Mouse (Mus musculus): Measurements from ENCODE around the gene Cacna1e.

Gene Cacna1e

DNA sequence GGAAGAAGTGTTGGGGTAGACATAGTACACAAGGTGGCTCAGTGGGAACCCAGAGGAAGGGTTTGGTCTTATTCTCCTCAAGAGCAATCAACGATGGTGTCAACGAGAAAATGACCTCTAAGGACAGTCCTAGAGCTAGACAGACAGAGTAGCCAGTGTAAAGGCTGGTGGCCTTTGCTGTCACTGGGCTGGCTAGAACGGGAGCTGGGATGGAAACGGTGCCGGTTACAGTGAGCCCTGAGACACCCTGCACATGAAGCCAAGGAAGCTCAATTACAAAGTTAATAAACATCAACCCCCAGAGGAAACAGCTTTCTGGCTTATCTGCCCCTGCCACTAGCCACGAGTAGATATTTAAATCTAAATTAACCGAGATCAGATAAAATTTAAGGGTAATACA lies 168.7 kb downstream of the Cacna1e start:
- no peak for DNase-seq (ENCODE audit: low spot score in 2 of 2)

DNA sequence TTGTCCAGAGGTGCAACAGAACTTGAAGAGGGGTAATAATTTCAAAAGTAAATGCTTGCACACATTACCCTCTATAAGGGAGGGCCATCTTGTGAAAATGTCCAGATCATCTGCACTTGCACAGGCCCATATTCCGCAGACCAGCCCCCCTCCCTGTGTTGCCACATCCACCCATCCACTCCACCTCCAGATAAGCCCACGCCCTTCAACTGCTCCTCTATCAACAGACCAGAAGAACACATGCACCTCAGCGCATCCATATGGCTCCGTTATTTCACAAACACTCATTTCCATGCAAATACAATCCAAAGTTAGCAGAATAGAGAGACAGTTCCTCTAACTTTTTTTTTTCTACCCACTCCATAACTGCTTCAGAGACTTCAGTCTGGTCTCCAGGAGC lies 171.6 kb downstream of the Cacna1e start:
- peak in 1 of 2 experiments; percentile 23 for DNase-seq (ENCODE audit: low spot score in 2 of 2)

DNA sequence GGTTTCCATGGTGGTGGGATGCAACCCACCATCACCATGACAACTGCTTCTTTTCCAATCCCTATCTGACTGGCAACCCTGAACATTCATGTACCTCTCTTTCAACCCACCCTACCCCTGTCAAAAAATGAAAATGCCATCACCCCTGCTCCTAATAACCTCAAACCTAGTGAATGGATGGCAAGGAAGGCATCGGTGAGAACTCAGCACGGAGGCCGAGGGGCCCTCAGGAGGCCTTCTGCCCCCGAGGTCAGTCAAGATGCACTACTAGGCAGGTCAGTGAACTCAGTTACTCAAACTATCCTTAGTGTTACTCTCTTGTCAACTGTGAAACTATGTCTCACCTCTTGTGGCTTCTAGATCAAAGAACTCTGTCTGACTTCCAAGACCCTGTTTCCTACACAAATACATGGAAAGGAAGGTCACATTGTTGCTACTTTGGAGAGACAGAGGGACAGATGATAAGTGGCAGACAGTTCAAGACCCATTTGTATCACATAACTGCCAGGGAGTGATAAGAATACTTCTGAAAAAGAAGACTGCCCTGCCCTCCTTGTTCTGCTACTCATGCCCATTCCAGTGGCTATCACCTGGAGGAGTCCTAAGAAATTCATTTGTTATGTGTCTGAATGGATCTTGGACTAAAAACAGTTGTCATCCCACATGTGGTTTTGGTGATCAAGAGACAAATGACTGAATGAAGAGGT lies 176.6 kb downstream of the Cacna1e start:
- DNase-seq (ENCODE audit: low spot score in 2 of 2), result no peak

DNA sequence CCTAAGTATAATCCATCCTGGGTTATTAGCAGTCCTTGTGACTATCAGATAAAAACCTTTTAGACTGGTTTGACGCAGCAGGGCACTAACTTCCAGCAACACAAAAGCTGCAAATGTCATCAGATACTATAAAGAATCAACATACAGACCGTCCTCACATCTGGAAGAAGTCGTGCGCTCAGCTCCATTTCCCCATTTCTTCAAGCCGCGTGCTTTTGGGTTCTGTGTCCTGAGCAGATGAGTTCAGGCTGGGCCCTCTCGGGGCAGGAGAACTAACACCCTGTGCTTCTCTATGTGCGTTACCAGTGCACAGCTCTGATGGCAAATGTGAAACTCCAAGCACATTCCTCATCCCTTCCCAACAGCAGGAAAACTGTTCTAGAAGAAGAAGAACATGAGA lies 177.3 kb downstream of the Cacna1e start:
- no peak for DNase-seq (ENCODE audit: low spot score in 2 of 2)

DNA sequence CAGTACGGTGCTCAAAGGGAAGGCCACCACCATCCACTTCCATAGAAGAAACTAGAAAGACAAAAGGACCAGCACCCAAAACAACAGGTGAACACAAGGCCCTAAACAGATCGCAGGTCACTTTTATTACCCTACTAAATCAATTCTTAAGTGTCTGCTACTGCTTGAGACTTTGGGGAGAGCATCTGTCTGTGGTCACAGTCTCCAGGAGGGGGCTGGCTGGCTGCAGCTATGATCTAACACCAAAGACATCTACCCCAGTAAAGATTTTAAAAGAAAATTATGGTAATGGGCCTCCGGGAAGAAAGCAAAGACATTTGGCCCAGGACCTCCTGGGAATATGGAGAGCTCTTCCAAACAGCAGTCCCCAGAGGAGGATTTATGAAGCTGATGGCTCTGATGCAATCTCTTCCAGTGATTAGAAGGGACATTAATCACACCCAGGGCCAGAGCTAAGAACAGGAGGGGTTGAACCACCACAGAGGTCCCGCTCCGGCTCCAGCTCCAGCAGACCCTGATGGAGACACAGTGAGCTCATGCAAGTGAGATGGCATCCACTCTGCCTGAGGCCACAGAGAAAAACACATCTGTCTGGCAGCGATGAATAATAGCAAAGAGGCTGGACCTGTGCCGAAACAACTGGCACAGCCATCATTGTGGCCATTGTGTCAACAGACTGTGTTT lies 178.3 kb downstream of the Cacna1e start:
- DNase-seq (ENCODE audit: low spot score in 2 of 2), result no peak

DNA sequence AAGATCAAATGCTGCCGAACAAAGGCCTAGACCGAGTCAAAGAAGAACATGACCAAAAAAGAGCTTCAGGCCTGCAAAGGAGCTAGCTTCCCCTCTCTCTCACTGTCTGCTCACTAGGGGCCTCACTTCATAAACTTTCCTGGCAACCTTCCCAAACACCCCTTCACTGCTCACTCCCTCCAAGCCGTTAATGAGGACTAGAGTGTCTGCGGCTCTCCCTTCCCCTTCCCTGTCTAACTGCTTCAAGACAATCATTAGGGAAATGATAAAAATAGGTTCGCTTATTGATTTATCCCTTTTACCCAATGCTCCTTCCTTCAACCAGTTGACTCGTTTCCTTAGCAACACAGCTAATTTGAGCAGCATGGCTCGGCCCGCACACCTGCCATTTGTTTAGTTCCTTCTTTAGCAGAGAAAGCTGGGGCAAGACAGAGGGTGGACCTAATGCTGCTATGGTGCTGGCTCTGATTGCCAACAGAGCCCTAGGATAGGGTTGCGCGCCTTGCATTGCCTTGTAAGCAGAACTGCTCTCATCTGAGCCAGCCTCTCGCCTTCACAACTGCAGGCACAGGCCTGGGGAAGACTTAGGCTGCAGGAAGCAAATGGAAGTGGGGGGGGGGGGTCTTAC lies 179.6 kb downstream of the Cacna1e start:
- DNase-seq (ENCODE audit: low spot score in 2 of 2), result no peak

DNA sequence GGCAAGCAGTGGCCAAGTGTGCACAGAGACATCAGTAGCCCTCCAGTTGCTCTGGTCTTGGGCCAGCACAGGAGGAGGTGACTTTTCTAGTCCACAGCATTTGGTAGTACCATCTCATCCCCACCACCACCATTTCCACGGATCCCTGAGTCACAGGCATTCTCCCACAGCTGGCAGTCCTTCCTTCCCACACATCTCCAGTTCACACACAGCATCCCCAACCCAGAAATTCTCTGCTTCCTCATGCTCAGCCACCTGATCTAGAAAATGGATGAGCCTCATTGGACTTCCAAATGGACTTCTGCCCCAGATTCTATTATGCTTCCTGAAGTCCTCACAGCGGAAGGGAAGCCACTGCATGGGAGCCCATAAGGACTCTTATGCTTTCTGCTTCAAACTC lies 181.7 kb downstream of the Cacna1e start:
- no peak for DNase-seq (ENCODE audit: low spot score in 2 of 2)

DNA sequence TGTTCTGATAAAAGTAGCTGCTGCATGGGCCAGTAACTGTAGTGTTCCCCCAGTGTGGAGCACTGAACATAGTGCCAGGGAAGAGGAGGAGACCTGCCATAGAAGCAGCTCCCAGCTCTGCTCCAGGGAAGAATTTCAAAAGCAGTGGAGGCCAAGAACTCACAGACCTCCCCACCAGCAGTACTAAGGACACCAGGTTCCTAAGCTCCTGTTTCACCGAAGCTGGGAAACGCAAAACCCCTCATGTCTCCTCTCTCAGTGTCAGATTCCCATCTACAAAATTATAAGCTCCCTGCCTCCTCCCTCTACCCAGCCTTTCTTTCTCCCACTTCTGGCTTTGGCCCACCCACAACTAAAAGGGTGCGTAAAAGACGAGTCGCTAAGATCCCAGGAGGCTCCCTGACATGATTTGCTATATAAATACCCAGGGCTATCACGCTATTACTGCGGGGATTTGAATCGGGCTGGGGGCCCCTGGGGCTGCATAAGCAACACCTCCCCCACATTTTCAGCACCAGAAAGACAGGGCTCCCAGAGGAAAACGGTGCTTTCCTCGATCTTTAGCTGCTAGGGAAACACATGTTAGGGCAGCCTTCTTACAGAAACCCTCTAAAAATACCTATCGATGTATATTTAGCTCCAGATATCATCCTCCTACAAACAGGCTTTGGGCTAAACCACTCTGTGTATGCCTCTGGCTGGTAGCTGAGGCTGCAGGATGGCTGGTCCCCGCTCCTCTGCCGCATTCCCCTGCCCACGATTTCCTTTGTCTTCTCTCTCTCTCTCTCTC lies 195.2 kb downstream of the Cacna1e start:
- no peak for DNase-seq (ENCODE audit: low spot score in 2 of 2)

DNA sequence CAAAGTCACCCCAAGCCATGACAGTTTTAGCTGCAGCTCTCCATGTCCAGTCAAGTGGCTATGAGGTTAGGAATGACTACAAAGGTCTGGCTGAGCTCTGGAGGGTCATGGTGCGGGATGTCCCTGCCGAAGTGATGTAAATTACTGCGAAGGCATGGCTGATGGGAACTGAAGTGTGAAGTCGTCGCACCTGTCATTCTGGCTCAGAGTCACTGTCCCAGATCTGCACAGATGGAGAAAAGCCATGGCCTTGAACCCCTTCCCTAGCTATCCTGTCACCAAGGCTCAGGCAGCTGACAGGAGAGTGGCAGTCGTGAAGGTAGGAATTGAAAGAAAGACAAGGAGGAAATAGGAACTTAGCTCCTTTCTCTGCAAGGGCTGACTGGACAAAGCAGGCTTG lies 197.4 kb downstream of the Cacna1e start:
- no peak for DNase-seq (ENCODE audit: low spot score in 2 of 2)

DNA sequence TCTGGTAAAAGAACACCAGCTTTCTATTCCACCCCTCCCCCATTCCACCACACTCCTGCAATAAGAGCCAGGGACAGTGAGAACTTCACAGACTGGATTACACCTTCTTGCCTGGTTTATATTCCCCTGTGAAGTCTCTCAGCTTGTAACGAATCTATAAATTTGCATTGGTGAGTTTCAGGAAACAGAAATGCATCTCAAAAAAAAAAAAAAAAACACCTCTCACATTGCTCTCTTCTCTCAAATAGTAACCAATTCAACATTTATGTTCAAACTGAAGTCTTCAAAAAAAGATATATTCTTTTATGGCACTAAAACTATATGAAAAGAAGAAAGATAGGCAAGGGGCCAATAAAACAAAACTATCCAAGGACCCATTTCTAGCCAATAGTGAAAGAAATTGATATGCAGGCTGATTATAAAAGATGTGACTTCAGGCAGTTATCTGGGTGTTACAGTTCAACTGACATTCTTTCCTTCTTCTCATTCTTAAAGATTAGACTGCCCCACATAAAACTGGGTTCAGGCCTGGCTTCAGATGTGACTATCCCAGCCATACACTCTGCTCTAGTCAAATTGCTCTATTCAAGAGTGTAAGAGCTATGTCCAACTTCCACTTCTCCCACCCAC lies 200.7 kb downstream of the Cacna1e start:
- DNase-seq (ENCODE audit: low spot score in 2 of 2), result no peak

DNA sequence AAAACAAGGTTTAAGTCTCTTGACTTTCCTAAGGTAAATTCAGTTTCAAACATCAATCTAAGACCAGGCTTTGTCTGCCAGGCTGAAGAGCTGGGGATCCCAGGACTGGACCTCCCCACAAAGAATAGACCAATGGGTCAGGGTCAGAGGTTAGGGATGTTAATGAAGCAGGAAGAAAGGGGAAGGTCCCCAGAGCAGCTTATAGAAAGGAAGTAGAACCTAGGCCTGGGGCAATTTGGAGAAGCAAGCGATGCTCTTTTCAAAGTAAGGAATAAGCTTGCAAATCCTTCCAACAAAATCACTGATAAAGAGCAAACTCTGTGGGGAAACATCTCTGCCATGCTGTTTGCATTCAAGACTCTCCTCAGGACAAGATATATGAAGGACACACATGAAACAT lies 205.3 kb downstream of the Cacna1e start:
- DNase-seq (ENCODE audit: low spot score in 2 of 2), result no peak

DNA sequence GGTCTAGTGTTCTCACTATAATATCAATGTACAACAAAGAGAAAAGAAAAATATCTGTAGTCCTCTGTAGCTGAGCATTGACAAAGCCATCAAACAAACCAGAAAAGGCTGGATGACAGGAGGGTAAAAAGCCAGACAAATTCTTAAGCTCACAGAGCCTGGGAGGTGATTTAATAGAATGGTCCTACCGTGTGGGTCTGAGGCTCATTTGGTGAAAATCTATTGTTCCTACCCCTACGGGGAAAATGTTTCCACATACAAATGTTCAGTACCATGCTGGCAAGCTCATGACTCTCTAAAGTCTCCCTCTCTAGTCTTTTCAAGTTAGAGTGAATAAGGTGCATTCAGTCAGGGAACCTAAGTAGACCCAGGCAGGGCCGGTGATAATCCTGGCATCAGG lies 206.2 kb downstream of the Cacna1e start:
- no peak for DNase-seq (ENCODE audit: low spot score in 2 of 2)

DNA sequence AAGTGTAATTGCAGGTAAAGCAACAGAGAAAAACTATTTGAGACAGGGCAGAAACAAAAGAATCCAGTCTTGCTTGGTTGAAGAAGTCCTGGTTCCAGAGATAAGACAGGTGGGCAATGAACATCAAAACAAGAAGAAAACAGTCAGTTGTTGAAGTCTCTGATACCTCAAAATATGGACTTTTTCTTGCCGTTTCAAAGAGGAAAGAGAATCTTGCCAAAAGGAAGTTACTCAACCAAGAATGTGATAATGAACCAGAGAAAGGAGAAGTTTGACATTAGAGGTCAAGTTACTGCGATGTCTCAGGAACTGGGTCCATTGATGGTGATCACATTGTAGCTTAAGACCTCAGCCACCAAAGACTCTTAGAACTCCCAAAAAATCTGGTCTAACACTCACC lies 206.6 kb downstream of the Cacna1e start:
- DNase-seq (ENCODE audit: low spot score in 2 of 2), result no peak

DNA sequence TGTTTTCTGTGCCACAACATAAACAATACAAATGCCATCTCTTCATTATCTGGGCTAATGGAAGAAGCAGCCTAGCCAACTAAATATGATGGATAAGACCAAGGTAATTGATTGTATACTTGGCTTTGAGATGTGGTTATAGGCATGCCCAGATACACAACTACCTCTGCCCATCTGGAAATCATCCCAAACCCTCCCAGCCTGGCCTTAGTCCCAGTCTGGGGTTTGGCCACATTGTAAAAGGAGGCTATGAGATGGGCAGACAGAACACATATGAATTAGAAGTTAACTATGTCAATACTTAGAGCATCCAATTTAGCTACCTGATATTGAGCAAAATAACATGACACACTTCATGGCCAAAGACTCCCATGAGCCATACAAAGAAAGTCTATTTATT lies 220.6 kb downstream of the Cacna1e start:
- no peak for DNase-seq (ENCODE audit: low spot score in 2 of 2)

DNA sequence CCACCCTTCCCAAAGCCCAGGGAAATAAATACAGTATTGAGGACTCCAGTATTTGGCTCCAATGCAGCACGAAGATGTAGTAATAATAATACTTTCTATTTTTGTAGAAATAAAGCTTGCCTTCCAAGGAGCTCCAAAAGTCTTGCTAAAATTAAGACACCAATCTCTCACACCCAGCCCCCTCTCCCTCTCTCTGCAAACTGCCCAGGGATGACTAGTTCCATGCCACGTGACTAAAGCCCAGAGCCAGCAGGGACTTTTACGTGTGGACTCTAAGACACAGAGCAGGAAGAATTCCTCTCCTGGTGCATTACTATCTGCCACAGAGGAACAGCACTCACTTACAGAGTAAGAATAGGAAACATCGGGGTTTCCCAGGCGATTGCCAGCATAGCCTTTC lies 222.3 kb downstream of the Cacna1e start:
- no peak for DNase-seq (ENCODE audit: low spot score in 2 of 2)

DNA sequence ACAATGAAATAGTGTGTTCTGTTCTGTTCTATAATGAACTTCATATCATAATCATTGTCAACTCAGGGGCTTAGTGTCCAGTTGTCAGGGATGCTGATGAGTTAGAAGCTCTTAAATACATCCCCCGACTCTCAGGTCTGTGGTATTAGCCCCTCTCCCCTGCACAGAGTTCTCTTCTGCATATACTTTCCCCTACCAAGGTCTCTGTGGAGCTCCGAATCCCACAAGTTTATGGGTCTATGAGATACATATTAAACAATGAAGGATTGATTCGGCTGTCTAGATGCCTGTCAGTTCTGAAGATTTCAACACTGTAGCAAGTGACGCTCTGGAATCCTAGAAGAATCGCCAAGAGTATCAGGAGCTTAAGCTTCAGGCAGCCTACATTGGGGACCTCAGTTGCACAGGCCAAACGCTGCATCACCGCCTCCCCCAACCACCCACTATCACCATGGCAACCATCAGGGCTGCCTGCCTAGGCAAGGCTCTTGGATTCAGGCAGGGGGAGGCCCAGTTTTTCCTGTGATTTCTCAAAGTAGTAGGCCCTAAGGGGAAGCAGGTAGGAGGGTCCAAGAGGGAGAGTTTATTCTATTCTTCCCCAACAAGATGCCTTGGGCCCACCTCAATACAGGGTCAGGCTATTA lies 223.0 kb downstream of the Cacna1e start:
- DNase-seq (ENCODE audit: low spot score in 2 of 2), result no peak

DNA sequence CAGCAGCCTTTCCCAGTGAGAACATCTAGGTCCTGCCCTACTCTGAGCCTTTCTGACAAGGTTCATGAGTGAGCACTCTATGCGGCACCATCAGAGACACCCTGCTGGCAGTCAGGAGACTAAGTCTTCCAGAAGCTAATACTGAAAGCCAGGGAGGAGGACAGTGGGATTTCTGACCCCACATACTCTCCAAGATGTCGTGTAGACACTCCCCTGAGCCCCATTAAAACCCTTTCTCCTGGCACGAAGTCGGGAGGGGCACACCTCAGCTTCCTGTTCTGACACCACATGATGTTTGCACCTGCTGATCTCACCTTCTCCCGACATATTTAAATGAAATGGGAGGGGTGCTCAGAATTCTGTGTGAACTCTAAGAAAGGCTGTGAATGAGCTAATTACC lies 226.9 kb downstream of the Cacna1e start:
- no peak for DNase-seq (ENCODE audit: low spot score in 2 of 2)

DNA sequence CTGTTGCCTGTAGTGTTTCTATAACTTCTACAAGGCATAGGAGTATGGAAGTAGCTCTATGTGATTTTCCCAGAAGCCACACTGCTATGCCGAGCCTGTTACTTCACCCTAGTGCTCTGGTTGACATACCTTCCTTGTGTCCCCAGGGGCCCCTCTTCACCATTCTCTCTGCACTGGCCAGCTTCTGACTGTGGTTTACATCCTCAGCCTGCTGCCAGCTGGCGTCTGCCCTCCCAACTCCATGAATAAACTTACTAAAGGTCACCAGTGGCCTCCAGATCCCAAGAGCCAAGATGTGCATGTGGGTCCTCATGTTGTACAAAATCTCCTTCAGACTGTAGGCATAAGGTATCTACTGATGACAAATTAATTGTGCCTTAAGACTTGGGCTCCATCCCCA lies 230.3 kb downstream of the Cacna1e start:
- DNase-seq (ENCODE audit: low spot score in 2 of 2), result no peak

DNA sequence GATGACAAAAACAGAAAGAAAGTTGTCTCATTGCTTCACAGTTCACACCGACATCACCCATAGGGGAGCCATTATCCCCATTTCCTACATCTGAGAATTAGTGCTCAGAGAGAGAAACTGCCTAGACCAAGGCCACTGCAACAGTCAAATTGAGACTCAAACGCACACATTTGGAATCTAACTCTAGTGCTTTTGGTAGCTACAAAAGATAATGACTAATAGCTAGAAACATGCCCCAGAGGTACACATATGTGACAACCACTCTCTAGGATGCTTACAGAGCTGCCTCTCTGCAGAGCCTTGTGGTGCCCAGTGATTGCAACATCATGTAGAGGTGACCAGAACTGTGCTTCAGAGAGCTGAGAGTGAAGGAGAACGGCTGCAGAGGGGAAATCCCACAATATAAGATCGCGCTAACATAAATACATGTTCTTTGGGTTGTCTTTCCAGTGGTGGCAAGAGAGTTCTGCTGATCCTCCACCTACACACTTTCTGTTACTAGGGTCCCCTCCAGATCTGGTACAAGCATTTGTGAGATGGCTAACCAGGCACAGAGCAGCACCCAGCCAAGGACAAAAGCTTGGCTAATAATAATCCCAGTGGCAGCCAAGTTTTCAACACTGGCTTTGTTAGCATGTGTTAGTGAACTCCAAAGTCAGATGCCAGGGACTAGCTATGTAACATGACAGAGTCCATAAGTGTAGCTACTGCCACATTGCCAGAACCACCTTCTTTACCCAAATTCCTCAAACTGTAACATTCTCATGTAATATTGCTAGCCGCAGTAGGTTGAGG lies 237.9 kb downstream of the Cacna1e start:
- DNase-seq (ENCODE audit: low spot score in 2 of 2), result no peak

DNA sequence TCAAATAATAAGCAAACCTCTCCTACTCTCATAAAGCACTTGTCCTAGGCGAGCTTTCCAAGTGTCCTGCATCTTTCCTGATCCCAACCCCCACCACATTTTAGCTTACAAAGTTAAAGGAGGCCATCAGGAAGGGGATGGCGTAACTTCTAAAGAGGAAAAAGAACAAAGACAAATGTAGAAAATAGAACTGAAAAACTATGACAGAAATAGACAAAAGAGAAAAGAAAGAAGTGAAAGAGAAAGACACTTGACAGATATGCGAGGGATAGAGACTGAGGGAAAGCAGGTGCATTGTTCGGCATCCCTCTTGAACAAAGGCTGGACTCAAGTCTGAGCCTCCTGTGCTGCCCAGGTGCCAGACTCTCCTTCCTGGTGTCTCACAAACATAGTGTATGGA lies 246.5 kb downstream of the Cacna1e start:
- DNase-seq (ENCODE audit: low spot score in 2 of 2), result no peak

DNA sequence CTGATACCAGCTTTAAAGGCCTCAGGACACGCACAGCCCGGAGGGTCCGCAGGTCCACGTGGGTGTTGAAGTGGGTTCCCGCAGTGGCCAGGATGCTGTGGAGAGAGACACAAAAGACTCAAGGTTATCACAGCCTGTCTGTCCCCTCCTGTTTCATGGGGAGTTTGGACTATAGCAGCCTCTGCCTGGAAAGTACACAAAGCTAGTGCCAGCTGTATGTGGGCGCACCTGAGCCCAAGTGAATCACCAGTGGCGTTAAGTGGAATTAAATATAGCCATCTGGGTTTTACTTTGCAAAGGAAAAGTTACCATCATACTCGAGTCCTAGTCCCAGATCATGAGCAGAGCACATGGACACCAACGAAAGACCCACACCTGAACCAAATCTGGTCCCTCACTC lies 248.5 kb downstream of the Cacna1e start:
- DNase-seq (ENCODE audit: low spot score in 2 of 2), result no peak

Measured in spleen, postnatal 10 days (tissue).